Mouse (Mus musculus) liver, embryonic 12.5 days (tissue): ENCODE data around the gene Tec. TPM values are rescaled to one million over a fixed set of nuclear protein-coding genes. Genes with fewer than 3 reads are reported as not detected.

ENCODE experiments used
- ATAC-seq: fragments of 200-750 bp; cut with Nextera tagmentation; 2 replicates; pipeline ENCODE4 v1.8.0; 2017; ENCODE audit warnings: moderate number of reproducible peaks, mild to moderate bottlenecking, moderate library complexity
- H3K27ac ChIP-seq: fragments of 300-500 bp; sonication (generic); 2 replicates; pipeline ENCODE4 v1.5.1; 2016; ENCODE audit warnings: mild to moderate bottlenecking
- H3K27me3 ChIP-seq: fragments of 300-500 bp; sonication (generic); replicated peaks from 2 replicates; pipeline ENCODE4 v1.6.1; 2016; ENCODE audit warnings: mild to moderate bottlenecking, moderate library complexity
- H3K36me3 ChIP-seq: fragments of 300-500 bp; sonication (generic); 2 replicates; pipeline ENCODE4 v1.6.1; 2016; ENCODE audit warnings: mild to moderate bottlenecking, moderate library complexity
- H3K4me1 ChIP-seq: fragments of 300-500 bp; sonication (generic); 2 replicates; pipeline ENCODE4 v1.6.1; 2016
- H3K4me2 ChIP-seq: fragments of 300-500 bp; sonication (generic); 2 replicates; pipeline ENCODE4 v1.6.1; 2016; ENCODE audit warnings: mild to moderate bottlenecking, moderate library complexity
- H3K4me3 ChIP-seq: fragments of 300-500 bp; sonication (generic); 2 replicates; pipeline ENCODE4 v1.5.1; 2016; ENCODE audit warnings: mild to moderate bottlenecking, moderate library complexity
- H3K9ac ChIP-seq: fragments of 300-500 bp; sonication (generic); 2 replicates; pipeline ENCODE4 v1.6.1; 2016; ENCODE audit warnings: mild to moderate bottlenecking, moderate library complexity
- H3K9me3 ChIP-seq: fragments of 300-500 bp; sonication (generic); replicated peaks from 2 replicates; pipeline ENCODE4 v1.6.1; 2016; ENCODE audit warnings: mild to moderate bottlenecking, moderate library complexity
- WGBS: fragments of 180-500 bp; shearing (Covaris S2); methylation state at CpG from one replicate; pipeline ENCODE4 v1.1.7; 2016; ENCODE audit not compliant: insufficient replicate concordance; 5-methylcytosine and 5-hydroxymethylcytosine counted together
- polyA plus RNA-seq: library from polyadenylated mRNA; unstranded; fragments of >200 nt; fragmentation: Nextera tagmentation; extraction: Ambion mirVana; gene quantifications from 2 replicates; pipeline ENCODE4 v1.2.1, GENCODE M21; 2016

Gene Tec
- polyA plus RNA-seq, 1 experiment from 2014 or later: 7.3 TPM

- no peaks in the 10 kb centered on the region for H3K9me3 ChIP-seq
- H3K9ac ChIP-seq: no peak overlapping the region
- 45% methylated on average over 7 of the region's 7 CpGs for WGBS
- no peak overlapping the region for H3K4me2 ChIP-seq
- H3K36me3 ChIP-seq: no peaks in the 10 kb centered on the region
- H3K27me3 ChIP-seq: no peaks in the 10 kb centered on the region
- peaks cover 4% of the 10 kb centered on the region; the same call in 1 of the 2 replicates for H3K4me1 ChIP-seq
- no peak overlapping the region for H3K27ac ChIP-seq
- no peak for ATAC-seq
- H3K4me3 ChIP-seq: no peak overlapping the region
Observed at GRCm38 (mm10) chr5:72736868-72737267, 131.4 kb downstream of the Tec start.

GRCm38 (mm10) chr5:72736437-72736836, 131.8 kb downstream of the Tec start:
- Histone ChIP-seq H3K4me2 (no peak overlapping the region), H3K27ac (no peak overlapping the region), H3K9ac (no peak overlapping the region), H3K4me1 (peaks cover 4% of the 10 kb centered on the region; the same call in 1 of the 2 replicates), H3K36me3 (no peaks in the 10 kb centered on the region), H3K27me3 (no peaks in the 10 kb centered on the region), H3K4me3 (no peak overlapping the region), H3K9me3 (no peaks in the 10 kb centered on the region)
- WGBS: 25% methylated on average over 8 of the region's 8 CpGs
- no peak for ATAC-seq

- peaks cover 4% of the 10 kb centered on the region; the same call in 1 of the 2 replicates for H3K4me1 ChIP-seq
- ATAC-seq: no peak
- WGBS: 68% methylated on average over 7 of the region's 7 CpGs
- H3K9ac ChIP-seq: no peak overlapping the region
- H3K4me3 ChIP-seq: no peak overlapping the region
- H3K36me3 ChIP-seq: no peaks in the 10 kb centered on the region
- no peak overlapping the region for H3K4me2 ChIP-seq
- H3K27ac ChIP-seq: no peak overlapping the region
- no peaks in the 10 kb centered on the region for H3K9me3 ChIP-seq
- no peaks in the 10 kb centered on the region for H3K27me3 ChIP-seq
Observed at GRCm38 (mm10) chr5:72735763-72736162, 132.5 kb downstream of the Tec start.

GRCm38 (mm10) chr5:72732885-72733284, 135.4 kb downstream of the Tec start:
- WGBS: 79% methylated on average over 1 of the region's 1 CpGs
- Histone ChIP-seq H3K4me1 (peaks cover 4% of the 10 kb centered on the region; the same call in 1 of the 2 replicates), H3K9me3 (no peaks in the 10 kb centered on the region), H3K27me3 (no peaks in the 10 kb centered on the region), H3K27ac (no peak overlapping the region), H3K9ac (no peak overlapping the region), H3K4me3 (no peak overlapping the region), H3K36me3 (no peaks in the 10 kb centered on the region), H3K4me2 (no peak overlapping the region)
- ATAC-seq: no peak

GRCm38 (mm10) chr5:72725404-72725803, 142.9 kb downstream of the Tec start:
- H3K36me3 ChIP-seq: no peaks in the 10 kb centered on the region
- H3K4me3 ChIP-seq: no peak overlapping the region
- 53% methylated on average over 3 of the region's 3 CpGs for WGBS
- no peaks in the 10 kb centered on the region for H3K4me1 ChIP-seq
- no peak for ATAC-seq
- H3K27ac ChIP-seq: no peak overlapping the region
- no peak overlapping the region for H3K9ac ChIP-seq
- H3K4me2 ChIP-seq: no peak overlapping the region
- H3K9me3 ChIP-seq: no peaks in the 10 kb centered on the region
- no peaks in the 10 kb centered on the region for H3K27me3 ChIP-seq

GRCm38 (mm10) chr5:72723429-72723828, 144.9 kb downstream of the Tec start:
- no peaks in the 10 kb centered on the region for H3K9me3 ChIP-seq
- WGBS: 9% methylated on average over 2 of the region's 2 CpGs
- no peak overlapping the region for H3K9ac ChIP-seq

GRCm38 (mm10) chr5:72720587-72720986, 147.7 kb downstream of the Tec start:
- WGBS: 54% methylated on average over 7 of the region's 7 CpGs
- Histone ChIP-seq H3K36me3 (no peaks in the 10 kb centered on the region), H3K9me3 (no peaks in the 10 kb centered on the region), H3K4me3 (no peak overlapping the region), H3K27ac (no peak overlapping the region), H3K9ac (no peak overlapping the region), H3K4me2 (no peak overlapping the region), H3K4me1 (no peaks in the 10 kb centered on the region), H3K27me3 (no peaks in the 10 kb centered on the region)
- no peak for ATAC-seq

More at GRCm38 (mm10) chr5:72723429-72723828, 144.9 kb downstream of the Tec start:
- H3K27me3 ChIP-seq: no peaks in the 10 kb centered on the region
- H3K4me2 ChIP-seq: no peak overlapping the region
- H3K4me3 ChIP-seq: no peak overlapping the region
- no peak for ATAC-seq
- no peaks in the 10 kb centered on the region for H3K36me3 ChIP-seq
- no peaks in the 10 kb centered on the region for H3K4me1 ChIP-seq
- H3K27ac ChIP-seq: no peak overlapping the region

GRCm38 (mm10) chr5:72710572-72711278, 157.6 kb downstream of the Tec start:
- Histone ChIP-seq H3K4me2 (no peak overlapping the region), H3K36me3 (no peaks in the 10 kb centered on the region), H3K27me3 (no peaks in the 10 kb centered on the region), H3K9ac (no peak overlapping the region), H3K4me3 (no peak overlapping the region), H3K9me3 (no peaks in the 10 kb centered on the region), H3K4me1 (no peaks in the 10 kb centered on the region), H3K27ac (no peak overlapping the region)
- ATAC-seq: no peak
- 22% methylated on average over 4 of the region's 4 CpGs for WGBS

- no peaks in the 10 kb centered on the region for H3K4me1 ChIP-seq
- H3K27me3 ChIP-seq: no peaks in the 10 kb centered on the region
- no peaks in the 10 kb centered on the region for H3K9me3 ChIP-seq
- no peak overlapping the region for H3K9ac ChIP-seq
- H3K36me3 ChIP-seq: no peaks in the 10 kb centered on the region
- 77% methylated on average over 9 of the region's 9 CpGs for WGBS
- no peak for ATAC-seq
- H3K27ac ChIP-seq: no peak overlapping the region
- no peak overlapping the region for H3K4me2 ChIP-seq
- no peak overlapping the region for H3K4me3 ChIP-seq
Observed at GRCm38 (mm10) chr5:72709976-72710375, 158.3 kb downstream of the Tec start.

- no peak for ATAC-seq
- WGBS: 76% methylated on average over 13 of the region's 13 CpGs
- no peak overlapping the region for H3K4me3 ChIP-seq
- H3K27me3 ChIP-seq: no peaks in the 10 kb centered on the region
- no peaks in the 10 kb centered on the region for H3K4me1 ChIP-seq
- H3K27ac ChIP-seq: no peak overlapping the region
- no peaks in the 10 kb centered on the region for H3K36me3 ChIP-seq
- no peak overlapping the region for H3K9ac ChIP-seq
- no peaks in the 10 kb centered on the region for H3K9me3 ChIP-seq
- H3K4me2 ChIP-seq: no peak overlapping the region
Observed at GRCm38 (mm10) chr5:72709451-72709850, 158.8 kb downstream of the Tec start.

- no peaks in the 10 kb centered on the region for H3K36me3 ChIP-seq
- no peak overlapping the region for H3K27ac ChIP-seq
- no peaks in the 10 kb centered on the region for H3K27me3 ChIP-seq
- no peak for ATAC-seq
- no peaks in the 10 kb centered on the region for H3K4me1 ChIP-seq
- H3K4me3 ChIP-seq: no peak overlapping the region
- no peak overlapping the region for H3K4me2 ChIP-seq
- no peaks in the 10 kb centered on the region for H3K9me3 ChIP-seq
- 69% methylated on average over 10 of the region's 10 CpGs for WGBS
- H3K9ac ChIP-seq: no peak overlapping the region
Observed at GRCm38 (mm10) chr5:72706722-72707121, 161.6 kb downstream of the Tec start.

GRCm38 (mm10) chr5:72706095-72706494, 162.2 kb downstream of the Tec start:
- no peaks in the 10 kb centered on the region for H3K36me3 ChIP-seq
- no peak for ATAC-seq
- no peak overlapping the region for H3K4me3 ChIP-seq

More at GRCm38 (mm10) chr5:72706095-72706494, 162.2 kb downstream of the Tec start:
- no peaks in the 10 kb centered on the region for H3K4me1 ChIP-seq
- WGBS: 59% methylated on average over 10 of the region's 10 CpGs
- no peak overlapping the region for H3K27ac ChIP-seq
- H3K27me3 ChIP-seq: no peaks in the 10 kb centered on the region
- no peak overlapping the region for H3K4me2 ChIP-seq
- H3K9me3 ChIP-seq: no peaks in the 10 kb centered on the region
- no peak overlapping the region for H3K9ac ChIP-seq
